Mouse (Mus musculus) liver, adult 2 months (tissue): ENCODE measurements around the gene Tmc2. TPM values are rescaled to one million over a fixed set of nuclear protein-coding genes. Genes with fewer than 3 reads are reported as not detected.

Experiments used
- DNase-seq: peaks from one replicate; pipeline ENCODE4 v3.0.0-alpha.2; 2011; ENCODE audit warnings: low read depth, low spot score; ENCODE audit errors: extremely low read depth
- H3K27ac ChIP-seq: fragments of 200-500 bp; replicated peaks from 2 replicates; pipeline ENCODE4 v1.5.1; 2012; ENCODE audit warnings: low read depth, mild to moderate bottlenecking, control low read depth, inconsistent platforms, low read length; ENCODE audit not compliant: insufficient read depth
- H3K27me3 ChIP-seq: fragments of 200-500 bp; 2 replicates; pipeline ENCODE4 v1.6.1; 2012; ENCODE audit warnings: mild to moderate bottlenecking, moderate library complexity, low read length, inconsistent platforms; ENCODE audit not compliant: control insufficient read depth, insufficient read depth
- H3K36me3 ChIP-seq: fragments of 200-500 bp; 2 replicates; pipeline ENCODE4 v1.6.1; 2012; ENCODE audit warnings: low read length, inconsistent platforms; ENCODE audit not compliant: control insufficient read depth, insufficient read depth
- H3K4me1 ChIP-seq: fragments of 200-500 bp; 2 replicates; pipeline ENCODE4 v1.6.1; 2011; ENCODE audit warnings: low read length; ENCODE audit not compliant: control insufficient read depth, insufficient read depth
- H3K4me3 ChIP-seq: fragments of 200-500 bp; 2 replicates; pipeline ENCODE4 v1.5.1; 2011; ENCODE audit warnings: low read depth, mild to moderate bottlenecking, control low read depth, low read length, moderate library complexity; ENCODE audit not compliant: insufficient read depth
- H3K79me2 ChIP-seq: fragments of 200-500 bp; 2 replicates; pipeline ENCODE4 v1.6.1; 2012; ENCODE audit warnings: inconsistent platforms, mild to moderate bottlenecking, low read length, moderate library complexity; ENCODE audit not compliant: control insufficient read depth, insufficient read depth
- H3K9ac ChIP-seq: fragments of 200-500 bp; 2 replicates; pipeline ENCODE4 v1.6.1; 2012; ENCODE audit warnings: low read depth, mild to moderate bottlenecking, control low read depth, inconsistent platforms, low read length
- CTCF ChIP-seq: fragments of 200-500 bp; IDR thresholded peaks from 2 replicates; pipeline ENCODE4 v1.5.1; 2011; ENCODE audit warnings: low read depth, low read length, control low read depth
- POLR2A ChIP-seq: fragments of 200-500 bp; IDR thresholded peaks from 2 replicates; pipeline ENCODE4 v1.6.1; 2011; ENCODE audit warnings: low read length, control low read depth; ENCODE audit not compliant: insufficient read depth; ENCODE audit errors: extremely low read depth
- WGBS: fragments of 180-500 bp; shearing (Covaris S2); methylation state at CpG from one replicate; pipeline ENCODE4 v1.1.7; 2018; 5-methylcytosine and 5-hydroxymethylcytosine counted together
- polyA plus RNA-seq: library from polyadenylated mRNA; depleted of rRNA; stranded (reverse); fragments of >200 nt; gene quantifications from 2 replicates; pipeline ENCODE4 v1.2.3, GENCODE M21; 2012
- total RNA-seq: library from RNA; depleted of rRNA; stranded (reverse); fragments of >200 nt; gene quantifications from 2 replicates; pipeline ENCODE4 v1.2.3, GENCODE M21; 2014

The Tmc2 gene
- total and polyA plus RNA-seq, 2 experiments, result not detected

- TF ChIP-seq CTCF (no peak), POLR2A (no peak)
- Histone ChIP-seq H3K36me3 (peaks cover 22% of the 10 kb centered on the region), H3K9ac (peak overlapping the region; percentile 86), H3K27me3 (no peaks in the 10 kb centered on the region), H3K79me2 (peaks cover 6% of the 10 kb centered on the region; the same call in 1 of the 2 replicates), H3K4me3 (peak overlapping the region; percentile 89), H3K4me1 (peaks cover 4% of the 10 kb centered on the region; the same call in 1 of the 2 replicates), H3K27ac (no peak overlapping the region)
- no peak for DNase-seq
- whole genome bisulfite sequencing, result 7% methylated on average over 10 of the region's 10 CpGs
Observed at GRCm38 (mm10) chr2:130274862-130275261, 79.9 kb downstream of the Tmc2 start.

- Histone ChIP-seq H3K4me3 (no peak overlapping the region), H3K27me3 (no peaks in the 10 kb centered on the region), H3K4me1 (peaks cover 4% of the 10 kb centered on the region; the same call in 1 of the 2 replicates), H3K79me2 (peaks cover 6% of the 10 kb centered on the region; the same call in 1 of the 2 replicates), H3K36me3 (peaks cover 27% of the 10 kb centered on the region), H3K9ac (no peak overlapping the region), H3K27ac (no peak overlapping the region)
- no peak for TF ChIP-seq POLR2A
- peak; percentile 70 for TF ChIP-seq CTCF
- DNase-seq, result no peak
- WGBS, result 64% methylated on average over 6 of the region's 6 CpGs
Observed at GRCm38 (mm10) chr2:130275649-130276048, 80.7 kb downstream of the Tmc2 start.

- no peak overlapping the region for H3K9ac ChIP-seq
- H3K79me2 ChIP-seq, result peaks cover 13% of the 10 kb centered on the region; the same call in 1 of the 2 replicates
- H3K27me3 ChIP-seq, result no peaks in the 10 kb centered on the region
- TF ChIP-seq POLR2A (no peak), CTCF (no peak)
- 68% methylated on average over 8 of the region's 8 CpGs for WGBS
- peaks cover 33% of the 10 kb centered on the region for H3K36me3 ChIP-seq
- no peak overlapping the region for H3K4me3 ChIP-seq
- DNase-seq, result no peak
- peaks cover 9% of the 10 kb centered on the region for H3K4me1 ChIP-seq
- H3K27ac ChIP-seq, result no peak overlapping the region
Observed at GRCm38 (mm10) chr2:130279600-130280091, 84.7 kb downstream of the Tmc2 start.

- Histone ChIP-seq H3K27ac (no peak overlapping the region), H3K4me3 (no peak overlapping the region), H3K9ac (no peak overlapping the region), H3K36me3 (peaks cover 33% of the 10 kb centered on the region), H3K27me3 (no peaks in the 10 kb centered on the region), H3K4me1 (peaks cover 5% of the 10 kb centered on the region), H3K79me2 (peaks cover 11% of the 10 kb centered on the region; the same call in 1 of the 2 replicates)
- TF ChIP-seq CTCF (no peak), POLR2A (no peak)
- no peak for DNase-seq
- 76% methylated on average over 7 of the region's 7 CpGs for WGBS
Observed at GRCm38 (mm10) chr2:130280224-130280623, 85.2 kb downstream of the Tmc2 start.

GRCm38 (mm10) chr2:130280818-130281217 is 85.8 kb downstream of the Tmc2 start:
- Histone ChIP-seq H3K9ac (no peak overlapping the region), H3K4me3 (no peak overlapping the region), H3K27ac (no peak overlapping the region), H3K4me1 (peaks cover 5% of the 10 kb centered on the region), H3K27me3 (no peaks in the 10 kb centered on the region), H3K36me3 (peaks cover 32% of the 10 kb centered on the region), H3K79me2 (peaks cover 11% of the 10 kb centered on the region; the same call in 1 of the 2 replicates)
- no peak for DNase-seq
- WGBS, result 66% methylated on average over 4 of the region's 4 CpGs
- no peak for TF ChIP-seq CTCF
- no peak for TF ChIP-seq POLR2A

GRCm38 (mm10) chr2:130283854-130284654 is 89.1 kb downstream of the Tmc2 start, which contains the start of gene Idh3b:
Gene Idh3b, minus strand, starts transcription at chr2:130284547.
- Histone ChIP-seq H3K79me2 (peaks cover 11% of the 10 kb centered on the region; the same call in 1 of the 2 replicates), H3K9ac (peak within 1 kb of the TSS; percentile 91), H3K36me3 (peaks cover 16% of the 10 kb centered on the region; the same call in 1 of the 2 replicates), H3K4me3 (peak within 1 kb of the TSS; percentile 83), H3K27me3 (no peaks in the 10 kb centered on the region), H3K4me1 (peaks cover 5% of the 10 kb centered on the region), H3K27ac (peak within 1 kb of the TSS; percentile 80)
- TF ChIP-seq CTCF (no peak), POLR2A (peak; percentile 68)
- WGBS, result 1% methylated on average over 51 of the region's 51 CpGs
- DNase-seq, result peak; percentile 81
